Mouse (Mus musculus) heart, embryonic 12.5 days (tissue): ENCODE results near the gene Foxg1. TPM values are rescaled to one million over a fixed set of nuclear protein-coding genes. Genes with fewer than 3 reads are reported as not detected.

Experiments
- ATAC-seq: fragments of 200-750 bp; cut with Nextera tagmentation; 2 replicates; pipeline ENCODE4 v1.8.0; 2017; ENCODE audit warnings: moderate TSS enrichment, moderate library complexity; ENCODE audit not compliant: insufficient number of reproducible peaks, low FRiP score
- H3K27ac ChIP-seq: fragments of 300-500 bp; sonication (generic); 2 replicates; pipeline ENCODE4 v1.5.1; 2016; ENCODE audit warnings: mild to moderate bottlenecking, moderate library complexity; ENCODE audit not compliant: poor library complexity, severe bottlenecking
- H3K27me3 ChIP-seq: fragments of 300-500 bp; sonication (generic); replicated peaks from 2 replicates; pipeline ENCODE4 v1.6.1; 2016; ENCODE audit warnings: mild to moderate bottlenecking, moderate library complexity
- H3K36me3 ChIP-seq: fragments of 300-500 bp; sonication (generic); 2 replicates; pipeline ENCODE4 v1.6.1; 2016; ENCODE audit warnings: mild to moderate bottlenecking, moderate library complexity
- H3K4me1 ChIP-seq: fragments of 300-500 bp; sonication (generic); replicated peaks from 2 replicates; pipeline ENCODE4 v1.6.1; 2016; ENCODE audit warnings: mild to moderate bottlenecking
- H3K4me2 ChIP-seq: fragments of 300-500 bp; sonication (generic); 2 replicates; pipeline ENCODE4 v1.6.1; 2016; ENCODE audit warnings: mild to moderate bottlenecking, moderate library complexity
- H3K4me3 ChIP-seq: fragments of 300-500 bp; sonication (generic); 2 replicates; pipeline ENCODE4 v1.5.1; 2016; ENCODE audit warnings: mild to moderate bottlenecking
- H3K9ac ChIP-seq: fragments of 300-500 bp; sonication (generic); 2 replicates; pipeline ENCODE4 v1.6.1; 2016; ENCODE audit warnings: mild to moderate bottlenecking, moderate library complexity
- H3K9me3 ChIP-seq: fragments of 300-500 bp; sonication (generic); replicated peaks from 2 replicates; pipeline ENCODE4 v1.6.1; 2016; ENCODE audit warnings: mild to moderate bottlenecking, moderate library complexity
- WGBS: fragments of 180-500 bp; shearing (Covaris S2); methylation state at CpG from one replicate; pipeline ENCODE4 v1.1.7; 2016; 5-methylcytosine and 5-hydroxymethylcytosine counted together
- polyA plus RNA-seq: library from polyadenylated mRNA; unstranded; fragments of >200 nt; fragmentation: Nextera tagmentation; extraction: Ambion mirVana; gene quantifications from 2 replicates; pipeline ENCODE4 v1.2.1, GENCODE M21; 2016

Gene Foxg1
- polyA plus RNA-seq, 1 experiment from 2014 or later: 0.08 TPM

- Histone ChIP-seq H3K27me3 (no peaks in the 10 kb centered on the region), H3K36me3 (no peaks in the 10 kb centered on the region), H3K27ac (no peak overlapping the region), H3K9me3 (no peaks in the 10 kb centered on the region), H3K4me2 (no peak overlapping the region), H3K9ac (no peak overlapping the region), H3K4me1 (no peaks in the 10 kb centered on the region), H3K4me3 (no peak overlapping the region)
- ATAC-seq: no peak
- 72% methylated on average over 3 of the region's 3 CpGs for WGBS
These were observed 35.5 kb downstream of the Foxg1 start for GRCm38 (mm10) chr12:49417963-49418362.

Other genes with a start within 250 kb of the Foxg1 start
- gene Gm43517, start 2.5 kb downstream of the Foxg1 start, polyA plus RNA-seq: not detected in 2 replicates